Mouse (Mus musculus) testis, adult 2 months (tissue): ENCODE measurements around the gene Arhgef16.

Experiments used
- CTCF ChIP-seq: fragments of 200-500 bp; IDR thresholded peaks from 2 replicates; pipeline ENCODE4 v1.5.1; 2012; ENCODE audit warnings: low read depth, mild to moderate bottlenecking, inconsistent platforms, low read length, moderate library complexity; ENCODE audit not compliant: control insufficient read depth, insufficient read depth, insufficient replicate concordance
- POLR2A ChIP-seq: fragments of 200-500 bp; IDR thresholded peaks from 2 replicates; pipeline ENCODE4 v1.6.1; 2012; ENCODE audit warnings: low read depth, mild to moderate bottlenecking, inconsistent platforms, low read length, moderate library complexity; ENCODE audit not compliant: control insufficient read depth

- TF ChIP-seq CTCF (no peak), POLR2A (no peak)
These were observed 45.5 kb upstream of the Arhgef16 start for GRCm38 (mm10) chr4:154346731-154347522.
